Mouse (Mus musculus): ENCODE measurements around the gene Slc16a8. TPM values are rescaled to one million over a fixed set of nuclear protein-coding genes. Genes with fewer than 3 reads are reported as not detected.
A peak's percentile ranks its signal among the peaks of the same experiment; 100 is the strongest.

The Slc16a8 gene
- polyA plus RNA-seq, 1 experiment from 2014 or later: 0.26 TPM

DNA sequence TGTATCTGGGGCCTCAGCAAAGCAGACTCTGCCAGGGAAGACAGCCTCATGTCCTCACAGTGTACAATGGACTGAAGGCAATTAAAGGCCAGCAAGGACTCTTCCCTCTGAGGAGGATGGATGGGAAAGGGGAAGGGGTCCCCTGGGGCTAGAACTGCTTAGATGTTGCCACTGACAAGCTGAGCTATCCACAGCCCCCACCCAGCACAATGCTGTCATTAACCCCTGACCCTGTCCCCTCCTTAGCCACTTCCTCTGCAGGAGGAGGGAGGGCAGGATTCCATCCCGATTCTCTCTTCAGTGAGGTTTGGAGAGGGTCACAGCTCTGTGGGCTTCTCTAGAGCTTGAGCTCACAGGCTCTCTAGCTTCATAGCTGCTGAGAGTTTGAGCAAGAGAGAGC, 35.0 kb downstream of the Slc16a8 start:
- 0% methylated on average over 1 of the region's 1 CpGs for WGBS
- Histone ChIP-seq H3K9me3 (ENCODE audit: control insufficient read depth, low read length) (no peaks in the 10 kb centered on the region), H3K4me3 (ENCODE audit: low read depth, low read length) (no peak overlapping the region), H3K27me3 (ENCODE audit: control insufficient read depth, insufficient read depth, low read length) (no peaks in the 10 kb centered on the region), H3K9ac (ENCODE audit: low read depth, low read length) (no peak overlapping the region), H3K27ac (ENCODE audit: low read depth, low read length) (no peak overlapping the region; the same call in 1 of the 2 replicates), H3K36me3 (ENCODE audit: control insufficient read depth, insufficient read depth, low read length) (no peaks in the 10 kb centered on the region), H3K4me1 (replicated peaks; ENCODE audit: control insufficient read depth, insufficient read depth, low read length) (peaks cover 14% of the 10 kb centered on the region), H3K4me2 (replicated peaks; ENCODE audit: low read depth, low read length) (no peak overlapping the region)
- DNase-seq (ENCODE audit: low spot score): peak; percentile 65
- peak; percentile 53; the same call in 1 of the 2 replicates for ATAC-seq (ENCODE audit: low FRiP score)

DNA sequence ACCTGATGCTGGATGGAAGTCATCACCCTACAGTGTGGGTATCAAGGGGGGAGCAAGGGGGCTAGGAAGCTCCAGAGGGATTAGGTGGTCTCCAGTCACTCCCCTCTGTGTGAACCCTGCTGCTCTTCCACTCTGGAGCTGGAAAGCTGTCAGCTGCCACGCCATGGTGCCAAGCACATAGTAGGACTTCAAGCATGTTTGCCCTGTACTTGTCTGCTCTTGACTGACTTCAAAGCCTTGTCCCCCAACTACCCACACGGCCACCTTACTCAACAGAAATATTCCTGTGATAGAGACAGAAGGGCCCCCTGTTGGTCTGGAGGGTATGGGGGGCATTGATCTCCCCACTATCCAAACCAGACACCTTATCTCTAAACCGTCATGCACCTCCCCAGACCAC, 38.4 kb downstream of the Slc16a8 start:
- no peaks in the 10 kb centered on the region for H3K27me3 ChIP-seq (ENCODE audit: control insufficient read depth, insufficient read depth, low read length)
- H3K9ac ChIP-seq (ENCODE audit: low read depth, low read length): no peak overlapping the region
- H3K9me3 ChIP-seq (ENCODE audit: control insufficient read depth, low read length): no peaks in the 10 kb centered on the region
- DNase-seq (ENCODE audit: low spot score) (no peak), ATAC-seq (ENCODE audit: low FRiP score) (no peak)
- no peak overlapping the region for H3K4me2 ChIP-seq (replicated peaks; ENCODE audit: low read depth, low read length)
- H3K4me1 ChIP-seq (replicated peaks; ENCODE audit: control insufficient read depth, insufficient read depth, low read length): peaks cover 3% of the 10 kb centered on the region; the same call in 1 of the 2 replicates
- no peak overlapping the region for H3K27ac ChIP-seq (ENCODE audit: low read depth, low read length)
- WGBS: 73% methylated on average over 3 of the region's 3 CpGs
- no peak overlapping the region for H3K4me3 ChIP-seq (ENCODE audit: low read depth, low read length)
- no peaks in the 10 kb centered on the region for H3K36me3 ChIP-seq (ENCODE audit: control insufficient read depth, insufficient read depth, low read length)

DNA sequence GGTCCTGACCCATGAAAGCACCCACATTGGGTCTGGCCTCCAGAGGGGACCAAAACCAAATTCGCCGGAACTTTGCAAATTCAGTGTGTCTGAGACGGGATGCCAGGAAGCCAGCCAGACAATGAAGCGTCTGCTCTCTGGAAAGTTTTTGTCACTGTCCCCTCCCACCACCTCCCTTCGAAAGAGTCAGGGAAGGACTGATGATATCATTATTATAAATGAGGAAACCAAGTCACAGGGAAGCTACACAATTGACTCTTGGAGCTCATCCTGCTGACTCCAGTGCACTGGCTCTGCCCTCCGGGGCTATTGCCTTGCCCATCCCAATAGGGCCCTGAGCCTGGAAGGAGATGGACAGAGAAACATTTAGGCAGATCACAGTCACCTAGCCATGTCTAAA, 41.0 kb downstream of the Slc16a8 start:
- H3K4me1 ChIP-seq (replicated peaks; ENCODE audit: control insufficient read depth, insufficient read depth, low read length): no peaks in the 10 kb centered on the region
- H3K27me3 ChIP-seq (ENCODE audit: control insufficient read depth, insufficient read depth, low read length): no peaks in the 10 kb centered on the region
- 65% methylated on average over 6 of the region's 6 CpGs for WGBS
- H3K4me2 ChIP-seq (replicated peaks; ENCODE audit: low read depth, low read length): no peak overlapping the region
- no peaks in the 10 kb centered on the region for H3K9me3 ChIP-seq (ENCODE audit: control insufficient read depth, low read length)
- H3K4me3 ChIP-seq (ENCODE audit: low read depth, low read length): no peak overlapping the region
- ATAC-seq (ENCODE audit: low FRiP score): no peak
- no peak for DNase-seq (ENCODE audit: low spot score)
- peak overlapping the region; percentile 36; the same call in 1 of the 2 replicates for H3K27ac ChIP-seq (ENCODE audit: low read depth, low read length)
- no peak overlapping the region for H3K9ac ChIP-seq (ENCODE audit: low read depth, low read length)
- H3K36me3 ChIP-seq (ENCODE audit: control insufficient read depth, insufficient read depth, low read length): no peaks in the 10 kb centered on the region

DNA sequence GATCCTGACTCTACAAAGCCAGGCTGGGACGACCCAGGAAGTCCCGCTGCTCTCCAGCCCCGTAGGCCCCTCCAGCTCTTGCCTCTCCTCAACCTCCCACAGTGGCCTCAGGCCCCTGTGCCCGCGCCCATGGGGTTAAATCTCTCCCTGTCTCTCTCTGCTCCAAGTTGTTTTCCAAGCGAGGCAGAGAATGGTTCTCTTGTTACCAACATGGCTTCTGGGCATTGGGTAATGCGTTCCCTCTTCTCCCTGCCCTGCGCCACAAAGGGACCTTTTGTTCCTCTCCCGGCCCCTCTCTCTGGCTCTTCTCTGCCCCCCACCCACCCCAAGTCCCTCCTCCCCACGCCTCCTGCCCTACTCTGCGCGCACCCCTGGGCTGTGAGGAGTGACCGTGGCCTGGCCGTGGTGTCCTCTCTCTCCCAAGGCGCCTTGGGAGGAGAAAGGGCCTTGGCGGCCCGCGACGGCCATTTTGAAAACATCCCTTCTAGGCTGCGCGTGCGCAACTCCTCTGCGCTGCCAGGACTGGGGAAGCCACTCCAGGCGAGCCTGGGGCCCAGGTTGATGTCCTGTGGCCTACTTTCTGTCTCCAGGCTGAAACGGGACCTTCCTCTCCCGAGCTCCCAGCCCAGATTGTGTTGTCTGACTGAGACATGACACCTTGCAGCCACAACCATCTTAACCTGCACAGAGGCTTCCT, 41.7 kb downstream of the Slc16a8 start:
- Histone ChIP-seq H3K4me3 (ENCODE audit: low read depth, low read length) (no peak overlapping the region), H3K9me3 (ENCODE audit: control insufficient read depth, low read length) (no peaks in the 10 kb centered on the region), H3K27me3 (ENCODE audit: control insufficient read depth, insufficient read depth, low read length) (no peaks in the 10 kb centered on the region), H3K4me1 (replicated peaks; ENCODE audit: control insufficient read depth, insufficient read depth, low read length) (no peaks in the 10 kb centered on the region), H3K9ac (ENCODE audit: low read depth, low read length) (no peak overlapping the region), H3K4me2 (replicated peaks; ENCODE audit: low read depth, low read length) (no peak overlapping the region), H3K27ac (ENCODE audit: low read depth, low read length) (peak overlapping the region; percentile 36; the same call in 1 of the 2 replicates), H3K36me3 (ENCODE audit: control insufficient read depth, insufficient read depth, low read length) (no peaks in the 10 kb centered on the region)
- ATAC-seq (ENCODE audit: low FRiP score): no peak
- no peak for DNase-seq (ENCODE audit: low spot score)
- 87% methylated on average over 26 of the region's 26 CpGs for WGBS

DNA sequence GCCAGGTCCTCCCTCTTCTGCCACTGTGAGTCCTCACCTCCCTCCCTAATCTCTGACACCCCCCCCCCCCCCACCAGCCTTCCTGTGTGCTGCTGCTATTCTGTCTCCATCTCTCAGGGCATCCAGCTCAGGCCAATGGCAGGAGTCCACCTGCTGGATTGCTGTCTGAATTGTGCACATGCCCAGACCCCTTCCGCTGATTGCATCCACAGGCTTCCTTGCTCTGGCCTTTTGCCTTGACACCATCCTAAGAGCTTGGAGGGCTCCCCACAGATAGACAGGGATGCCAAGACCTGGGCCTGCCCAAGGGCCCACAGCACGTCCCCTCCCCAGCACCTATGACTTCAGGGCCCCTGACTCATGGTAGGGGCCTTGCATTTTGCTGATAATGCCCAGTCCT, 44.2 kb downstream of the Slc16a8 start:
- no peaks in the 10 kb centered on the region for H3K36me3 ChIP-seq (ENCODE audit: control insufficient read depth, insufficient read depth, low read length)
- no peak overlapping the region for H3K4me2 ChIP-seq (replicated peaks; ENCODE audit: low read depth, low read length)
- no peaks in the 10 kb centered on the region for H3K27me3 ChIP-seq (ENCODE audit: control insufficient read depth, insufficient read depth, low read length)
- no peak overlapping the region for H3K4me3 ChIP-seq (ENCODE audit: low read depth, low read length)
- no peaks in the 10 kb centered on the region for H3K4me1 ChIP-seq (replicated peaks; ENCODE audit: control insufficient read depth, insufficient read depth, low read length)
- WGBS: 72% methylated on average over 2 of the region's 2 CpGs
- DNase-seq (ENCODE audit: low spot score): no peak
- no peak overlapping the region for H3K27ac ChIP-seq (ENCODE audit: low read depth, low read length)
- no peak overlapping the region for H3K9ac ChIP-seq (ENCODE audit: low read depth, low read length)
- H3K9me3 ChIP-seq (ENCODE audit: control insufficient read depth, low read length): no peaks in the 10 kb centered on the region
- ATAC-seq (ENCODE audit: low FRiP score): no peak

DNA sequence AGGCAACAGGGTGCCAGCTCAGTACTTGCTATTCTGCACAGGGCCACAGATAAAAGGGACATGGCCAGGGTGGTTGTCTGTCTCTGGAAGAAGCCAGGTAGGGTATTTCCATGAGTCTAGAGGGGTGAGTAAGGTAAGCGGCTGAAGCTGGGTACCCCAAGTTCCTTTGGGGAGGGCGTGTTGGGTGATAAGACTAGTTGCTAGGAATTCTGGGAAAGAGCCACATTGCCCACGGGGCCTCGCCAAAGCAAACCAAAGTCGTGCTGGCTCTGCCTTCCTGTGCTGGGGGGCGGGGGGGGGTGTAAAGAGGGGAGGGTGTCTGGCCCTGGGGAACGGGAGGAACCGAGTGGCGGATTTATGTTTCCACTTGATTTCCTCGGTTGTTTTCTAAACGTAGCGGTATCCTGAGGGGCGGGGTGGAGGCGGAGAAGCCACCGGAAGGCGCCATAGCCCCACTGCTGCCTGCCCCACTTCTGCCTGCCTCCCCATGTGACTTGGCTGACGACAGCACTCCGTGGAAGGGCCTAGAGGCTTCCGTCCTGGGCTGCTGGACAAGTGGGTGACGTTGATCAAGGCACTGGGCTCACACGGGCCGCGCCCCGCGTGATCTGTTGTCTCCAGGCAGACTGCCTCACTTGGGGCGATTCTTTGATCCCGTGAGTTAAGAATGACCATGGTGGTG, 45.7 kb downstream of the Slc16a8 start:
- H3K9ac ChIP-seq (ENCODE audit: low read depth, low read length): no peak overlapping the region
- no peak for DNase-seq (ENCODE audit: low spot score)
- WGBS: 82% methylated on average over 27 of the region's 27 CpGs
- H3K4me1 ChIP-seq (replicated peaks; ENCODE audit: control insufficient read depth, insufficient read depth, low read length): no peaks in the 10 kb centered on the region
- no peaks in the 10 kb centered on the region for H3K36me3 ChIP-seq (ENCODE audit: control insufficient read depth, insufficient read depth, low read length)
- H3K9me3 ChIP-seq (ENCODE audit: control insufficient read depth, low read length): no peaks in the 10 kb centered on the region
- H3K27ac ChIP-seq (ENCODE audit: low read depth, low read length): no peak overlapping the region
- no peak for ATAC-seq (ENCODE audit: low FRiP score)
- H3K4me3 ChIP-seq (ENCODE audit: low read depth, low read length): no peak overlapping the region
- no peak overlapping the region for H3K4me2 ChIP-seq (replicated peaks; ENCODE audit: low read depth, low read length)
- H3K27me3 ChIP-seq (ENCODE audit: control insufficient read depth, insufficient read depth, low read length): no peaks in the 10 kb centered on the region

DNA sequence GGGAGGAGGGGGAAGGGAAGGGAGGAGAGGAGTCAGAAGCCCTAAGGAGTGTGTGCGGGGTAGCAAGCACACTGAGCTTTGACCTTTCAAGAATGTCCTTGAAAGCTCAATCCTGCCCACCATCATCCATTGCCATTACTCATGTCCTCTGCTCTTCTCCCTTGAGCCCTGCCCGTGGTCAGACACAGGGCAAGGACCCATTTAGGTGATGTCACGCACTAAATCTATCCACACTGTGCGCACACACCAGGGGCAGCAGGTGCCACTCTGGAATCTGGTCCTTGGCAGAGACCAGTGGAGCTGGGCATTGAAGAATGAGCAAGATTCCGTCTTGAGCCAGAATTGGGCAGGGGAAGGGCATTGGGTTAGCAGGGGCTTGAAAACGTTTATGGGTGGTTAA, 46.4 kb downstream of the Slc16a8 start:
- Histone ChIP-seq H3K9ac (ENCODE audit: low read depth, low read length) (no peak overlapping the region), H3K36me3 (ENCODE audit: control insufficient read depth, insufficient read depth, low read length) (no peaks in the 10 kb centered on the region), H3K4me2 (replicated peaks; ENCODE audit: low read depth, low read length) (no peak overlapping the region), H3K4me1 (replicated peaks; ENCODE audit: control insufficient read depth, insufficient read depth, low read length) (no peaks in the 10 kb centered on the region), H3K27ac (ENCODE audit: low read depth, low read length) (no peak overlapping the region), H3K27me3 (ENCODE audit: control insufficient read depth, insufficient read depth, low read length) (no peaks in the 10 kb centered on the region), H3K4me3 (ENCODE audit: low read depth, low read length) (no peak overlapping the region), H3K9me3 (ENCODE audit: control insufficient read depth, low read length) (no peaks in the 10 kb centered on the region)
- no peak for DNase-seq (ENCODE audit: low spot score)
- ATAC-seq (ENCODE audit: low FRiP score): no peak
- WGBS: 75% methylated on average over 6 of the region's 6 CpGs

DNA sequence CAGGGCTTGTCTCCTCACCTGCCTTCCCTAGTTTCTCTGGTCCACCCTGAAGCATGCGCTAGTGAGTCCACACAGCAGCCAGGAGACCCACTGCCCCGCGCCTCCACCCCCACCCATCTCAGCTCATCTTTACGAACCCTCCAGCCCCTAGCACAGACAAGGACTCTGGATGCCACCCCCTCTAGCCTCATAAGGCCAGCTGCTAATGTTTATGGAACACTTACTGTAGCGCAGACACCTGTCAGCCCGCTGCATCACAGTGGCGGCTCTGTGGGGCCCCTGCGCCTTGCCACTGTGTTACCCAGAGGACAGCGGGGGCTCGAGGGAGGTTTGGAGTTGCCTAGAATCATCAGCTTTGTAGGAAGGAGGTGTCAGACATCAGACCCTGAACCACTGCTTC, 52.0 kb downstream of the Slc16a8 start:
- H3K4me3 ChIP-seq (ENCODE audit: low read depth, low read length): no peak overlapping the region
- H3K4me2 ChIP-seq (replicated peaks; ENCODE audit: low read depth, low read length): no peak overlapping the region
- H3K9ac ChIP-seq (ENCODE audit: low read depth, low read length): 0 out of 2 replicates have a peak overlapping the region, but pooled peaks have one; percentile 11
- H3K4me1 ChIP-seq (replicated peaks; ENCODE audit: control insufficient read depth, insufficient read depth, low read length): peaks cover 14% of the 10 kb centered on the region
- 46% methylated on average over 10 of the region's 10 CpGs for WGBS
- ATAC-seq (ENCODE audit: low FRiP score) (peak; percentile 17), DNase-seq (ENCODE audit: low spot score) (peak; percentile 24)
- H3K9me3 ChIP-seq (ENCODE audit: control insufficient read depth, low read length): no peaks in the 10 kb centered on the region
- no peaks in the 10 kb centered on the region for H3K36me3 ChIP-seq (ENCODE audit: control insufficient read depth, insufficient read depth, low read length)
- peak overlapping the region; percentile 71 for H3K27ac ChIP-seq (ENCODE audit: low read depth, low read length)
- no peaks in the 10 kb centered on the region for H3K27me3 ChIP-seq (ENCODE audit: control insufficient read depth, insufficient read depth, low read length)

Measured in hindbrain, embryonic 11.5 days (tissue).